Mouse (Mus musculus) cerebellum, postnatal 4 days (tissue): ENCODE data around the gene Clcn1.

ENCODE experiments used
- DNase-seq, 2 experiments: peaks; one replicate each; pipeline ENCODE4 v3.0.0; 2022; ENCODE audit warnings: low spot score in 2 of 2, mixed read lengths in 1 of 2

Clcn1 gene

DNA sequence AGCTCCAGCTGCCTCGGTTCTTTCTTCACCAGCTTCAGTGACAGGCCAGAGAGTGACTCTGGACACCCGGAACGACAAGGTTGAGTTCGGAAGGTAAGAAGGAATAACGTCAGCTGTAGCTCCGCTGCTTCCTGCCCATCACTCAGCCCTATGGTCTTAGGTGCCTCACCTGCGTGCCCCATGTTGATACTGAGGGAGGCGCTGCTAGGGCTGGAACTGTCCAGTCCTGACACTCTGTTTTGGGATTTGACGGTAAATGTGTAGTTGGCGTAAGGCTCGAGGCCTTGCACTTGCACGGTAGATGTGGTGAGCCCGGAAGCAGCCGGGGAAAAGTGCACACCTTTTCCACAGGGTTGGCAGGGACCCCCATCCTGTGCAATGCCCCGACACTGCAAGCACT, 78.1 kb downstream of the Clcn1 start:
- DNase-seq, result no peak

GRCm38 (mm10) chr6:42365215-42365614, 78.7 kb downstream of the Clcn1 start:
- no peak for DNase-seq
